Mouse (Mus musculus) ES-E14 (cell line): ENCODE data around the gene Angptl7.

Experiments used
- HCFC1 ChIP-seq: IDR thresholded peaks from 2 replicates; pipeline ENCODE4 v1.6.1; 2012; ENCODE audit warnings: low read length, inconsistent platforms, borderline replicate concordance; ENCODE audit not compliant: insufficient read depth
- ZC3H11A ChIP-seq: IDR thresholded peaks from 2 replicates; pipeline ENCODE4 v1.6.1; 2012; ENCODE audit warnings: low read depth, mild to moderate bottlenecking, inconsistent platforms, low read length, borderline replicate concordance
- ZNF384 ChIP-seq: IDR thresholded peaks from 2 replicates; pipeline ENCODE4 v1.6.1; 2012; ENCODE audit warnings: low read depth, low read length, inconsistent platforms

DNA sequence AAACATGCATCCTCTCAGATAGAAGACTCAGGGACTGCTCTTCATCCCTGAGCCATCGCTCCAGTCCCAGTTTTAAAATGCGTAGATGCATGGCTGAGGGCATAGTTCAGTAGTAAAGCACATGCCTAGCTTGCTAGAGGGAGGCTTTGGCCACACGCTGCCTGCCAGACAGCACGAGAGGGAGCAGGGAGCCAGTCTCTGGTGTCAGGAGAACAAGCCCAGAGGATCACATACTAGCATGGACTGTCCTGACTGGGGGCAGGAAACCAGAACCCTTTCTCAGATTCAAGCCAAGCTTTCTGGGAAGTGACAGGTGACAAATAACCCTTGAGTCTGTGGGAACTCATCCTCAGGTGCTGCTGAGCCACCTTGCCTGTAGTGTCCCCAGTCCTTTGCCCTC, 11.1 kb upstream of the Angptl7 start:
- TF ChIP-seq HCFC1 (no peak), ZC3H11A (no peak), ZNF384 (no peak)
